Mouse (Mus musculus) lung, embryonic 15.5 days (tissue): Measurements from ENCODE around the gene Utp14b. TPM values are rescaled to one million over a fixed set of nuclear protein-coding genes. Genes with fewer than 3 reads are reported as not detected.

Experiments used
- ATAC-seq: fragments of 200-750 bp; cut with Nextera tagmentation; 2 replicates; pipeline ENCODE4 v1.8.0; 2017; ENCODE audit warnings: moderate number of reproducible peaks, borderline replicate concordance; ENCODE audit not compliant: low FRiP score, low TSS enrichment; ENCODE audit errors: extremely low read depth
- H3K27ac ChIP-seq: fragments of 300-500 bp; sonication (generic); 2 replicates; pipeline ENCODE4 v1.5.1; 2015; ENCODE audit warnings: moderate library complexity, mild to moderate bottlenecking, inconsistent platforms
- H3K27me3 ChIP-seq: fragments of 300-500 bp; sonication (generic); 2 replicates; pipeline ENCODE4 v1.6.1; 2015; ENCODE audit warnings: inconsistent platforms
- H3K36me3 ChIP-seq: fragments of 300-500 bp; sonication (generic); 2 replicates; pipeline ENCODE4 v1.6.1; 2015; ENCODE audit warnings: inconsistent platforms
- H3K4me1 ChIP-seq: fragments of 300-500 bp; sonication (generic); 2 replicates; pipeline ENCODE4 v1.6.1; 2015; ENCODE audit warnings: inconsistent platforms
- H3K4me2 ChIP-seq: fragments of 300-500 bp; sonication (generic); 2 replicates; pipeline ENCODE4 v1.6.1; 2015; ENCODE audit warnings: inconsistent platforms, mild to moderate bottlenecking, moderate library complexity
- H3K4me3 ChIP-seq: fragments of 300-500 bp; sonication (generic); 2 replicates; pipeline ENCODE4 v1.5.1; 2015; ENCODE audit warnings: mild to moderate bottlenecking, inconsistent platforms
- H3K9ac ChIP-seq: fragments of 300-500 bp; sonication (generic); 2 replicates; pipeline ENCODE4 v1.6.1; 2015; ENCODE audit warnings: inconsistent platforms
- H3K9me3 ChIP-seq: fragments of 300-500 bp; sonication (generic); 2 replicates; pipeline ENCODE4 v1.6.1; 2016; ENCODE audit warnings: inconsistent platforms
- WGBS: fragments of 180-500 bp; shearing (Covaris S2); methylation state at CpG from one replicate; pipeline ENCODE4 v1.1.7; 2015; 5-methylcytosine and 5-hydroxymethylcytosine counted together
- polyA plus RNA-seq: library from polyadenylated mRNA; unstranded; fragments of >200 nt; fragmentation: Nextera tagmentation; extraction: Ambion mirVana; gene quantifications from 2 replicates; pipeline ENCODE4 v1.2.1, GENCODE M21; 2015

Utp14b gene
- polyA plus RNA-seq, 1 experiment from 2014 or later, result 3.7 TPM

DNA sequence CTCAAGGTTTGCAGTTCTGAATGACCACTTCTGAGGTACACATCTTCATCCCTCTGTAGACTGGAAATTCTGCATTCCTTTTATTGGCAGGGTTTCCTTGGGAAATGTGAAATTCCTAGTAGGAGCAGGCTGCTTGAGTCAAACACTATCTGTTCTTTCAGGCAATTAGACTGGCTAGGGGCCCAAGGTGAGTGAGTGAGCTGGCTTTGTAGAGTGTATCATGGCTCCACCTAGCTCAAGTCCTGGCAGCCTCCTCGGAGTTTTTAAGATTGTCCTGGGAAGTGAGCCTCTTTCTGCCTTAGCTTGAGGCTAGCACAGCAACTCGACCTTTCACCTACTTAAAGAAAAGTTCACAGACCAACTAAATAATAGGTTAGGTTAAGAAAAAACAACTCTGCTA is 1.4 kb upstream of the Utp14b start:
- Histone ChIP-seq H3K9ac (no peak overlapping the region), H3K4me3 (no peak overlapping the region), H3K36me3 (no peaks in the 10 kb centered on the region), H3K9me3 (no peaks in the 10 kb centered on the region), H3K27ac (peak overlapping the region; percentile 83), H3K4me2 (no peak overlapping the region), H3K4me1 (peaks cover 25% of the 10 kb centered on the region), H3K27me3 (no peaks in the 10 kb centered on the region)
- ATAC-seq, result no peak
- 11% methylated on average over 2 of the region's 2 CpGs for WGBS

DNA sequence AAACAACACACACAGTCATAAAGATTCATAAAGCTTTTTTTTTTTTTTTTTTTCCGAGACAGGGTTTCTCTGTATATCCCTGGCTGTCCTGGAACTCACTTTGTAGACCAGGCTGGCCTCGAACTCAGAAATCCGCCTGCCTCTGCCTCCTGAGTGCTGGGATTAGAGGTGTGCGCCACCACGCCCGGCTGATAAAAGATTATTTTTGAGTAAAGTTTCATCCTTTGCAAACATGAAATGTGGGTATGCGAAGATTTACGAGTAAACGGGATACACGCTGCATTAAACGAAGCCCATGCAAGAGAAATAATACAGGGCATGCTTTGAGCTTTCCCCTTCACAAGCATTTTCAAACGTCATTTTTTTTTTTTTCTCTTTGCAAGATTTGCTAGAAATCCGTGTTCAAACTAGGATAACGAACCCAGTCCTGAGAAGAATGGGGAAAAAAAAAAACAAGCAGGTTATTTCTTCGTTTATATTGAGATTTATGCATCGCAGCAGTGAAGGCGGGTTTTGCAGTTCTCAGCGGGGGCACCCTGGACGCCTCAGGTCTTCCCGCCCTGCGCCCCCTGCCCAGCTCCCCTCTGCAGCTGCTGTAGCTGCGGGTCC is 713 bp upstream of the Utp14b start:
- WGBS, result 26% methylated on average over 22 of the region's 22 CpGs
- no peaks in the 10 kb centered on the region for H3K36me3 ChIP-seq
- H3K9ac ChIP-seq, result peak overlapping the region; percentile 53
- peak overlapping the region; percentile 97 for H3K4me3 ChIP-seq
- ATAC-seq, result no peak
- H3K27me3 ChIP-seq, result no peaks in the 10 kb centered on the region
- peak overlapping the region; percentile 80 for H3K4me2 ChIP-seq
- peaks cover 25% of the 10 kb centered on the region for H3K4me1 ChIP-seq
- H3K9me3 ChIP-seq, result no peaks in the 10 kb centered on the region
- peak overlapping the region; percentile 83 for H3K27ac ChIP-seq

DNA sequence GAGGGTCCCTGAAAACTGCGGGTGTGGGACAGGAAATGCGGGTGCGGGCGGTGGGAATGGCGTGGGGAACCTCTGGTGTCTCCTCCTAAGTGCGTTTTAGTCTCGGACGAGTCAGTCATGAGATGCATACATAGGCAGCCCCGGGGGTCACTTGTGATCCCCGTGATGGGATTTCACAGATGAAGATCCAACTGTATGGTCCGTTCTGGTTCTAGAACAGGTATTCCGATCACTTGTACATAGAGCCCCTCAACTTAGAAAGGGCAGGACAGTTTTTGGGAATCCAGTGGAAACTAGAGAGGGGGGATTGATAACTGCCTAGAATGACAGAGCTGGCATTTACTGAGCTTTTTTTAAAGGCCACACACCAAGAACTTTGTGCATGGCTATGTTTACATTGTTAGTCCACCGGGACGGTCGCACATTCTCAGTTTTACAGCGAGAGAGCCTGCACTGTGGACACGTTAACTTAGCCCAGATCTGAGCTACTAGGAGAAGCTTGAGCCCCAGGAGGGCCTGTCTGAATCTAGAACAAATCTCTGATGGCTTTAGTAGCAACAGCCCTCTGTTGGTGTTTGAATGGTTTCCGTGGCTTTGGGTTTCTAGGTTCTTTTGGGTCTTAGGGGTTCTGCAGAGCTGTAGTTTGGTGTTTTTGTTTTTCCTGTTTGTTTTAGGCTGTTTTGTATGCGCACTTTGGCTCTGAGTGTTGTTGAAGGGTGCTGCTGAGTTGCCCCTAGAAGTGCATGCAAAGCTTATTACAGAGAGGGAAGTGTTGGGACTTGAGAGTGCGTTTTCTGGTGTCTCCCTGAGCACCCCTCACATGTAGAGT is 817 bp downstream of the Utp14b start:
- Histone ChIP-seq H3K4me2 (peak overlapping the region; percentile 80), H3K4me3 (peak overlapping the region; percentile 97), H3K36me3 (no peaks in the 10 kb centered on the region), H3K9me3 (no peaks in the 10 kb centered on the region), H3K4me1 (peaks cover 25% of the 10 kb centered on the region), H3K27ac (peak overlapping the region; percentile 97), H3K27me3 (no peaks in the 10 kb centered on the region), H3K9ac (peak overlapping the region; percentile 94)
- under 1% methylated on average over 20 of the region's 20 CpGs for WGBS
- ATAC-seq, result no peak

DNA sequence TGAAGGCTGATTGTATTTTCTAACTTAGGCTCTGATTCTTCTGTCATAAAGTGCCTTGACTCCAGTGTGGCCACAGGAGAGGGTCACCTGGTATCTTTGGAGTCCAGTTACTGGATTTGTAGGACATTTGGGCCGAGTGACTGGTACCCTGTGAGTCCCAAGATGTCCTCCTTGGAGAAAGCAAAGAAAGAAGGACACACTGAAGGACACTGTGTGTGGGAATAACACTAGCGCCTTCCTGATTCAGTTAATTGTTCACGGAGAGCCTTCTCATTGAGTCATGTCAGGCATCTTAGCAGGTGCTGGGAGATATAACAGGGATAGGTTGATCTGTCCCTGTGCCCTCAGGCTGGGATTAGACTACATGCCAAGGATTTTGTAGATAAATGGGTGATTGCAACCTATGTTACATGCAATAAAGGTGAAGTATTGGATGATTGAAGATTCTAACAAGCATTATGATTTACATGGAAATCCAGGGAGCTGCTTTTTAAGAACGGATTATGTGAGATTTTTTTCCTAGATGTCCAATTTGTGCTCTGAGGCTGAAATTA is 1.5 kb downstream of the Utp14b start:
- H3K36me3 ChIP-seq, result 0 out of 2 replicates have a peak, but pooled peaks cover 2% of the 10 kb centered on the region
- peak overlapping the region; percentile 94 for H3K9ac ChIP-seq
- peaks cover 25% of the 10 kb centered on the region for H3K4me1 ChIP-seq
- no peak overlapping the region for H3K27ac ChIP-seq
- 32% methylated on average over 4 of the region's 4 CpGs for WGBS
- no peaks in the 10 kb centered on the region for H3K27me3 ChIP-seq
- H3K4me2 ChIP-seq, result peak overlapping the region; percentile 80
- peak overlapping the region; percentile 97 for H3K4me3 ChIP-seq
- no peak for ATAC-seq
- H3K9me3 ChIP-seq, result no peaks in the 10 kb centered on the region

DNA sequence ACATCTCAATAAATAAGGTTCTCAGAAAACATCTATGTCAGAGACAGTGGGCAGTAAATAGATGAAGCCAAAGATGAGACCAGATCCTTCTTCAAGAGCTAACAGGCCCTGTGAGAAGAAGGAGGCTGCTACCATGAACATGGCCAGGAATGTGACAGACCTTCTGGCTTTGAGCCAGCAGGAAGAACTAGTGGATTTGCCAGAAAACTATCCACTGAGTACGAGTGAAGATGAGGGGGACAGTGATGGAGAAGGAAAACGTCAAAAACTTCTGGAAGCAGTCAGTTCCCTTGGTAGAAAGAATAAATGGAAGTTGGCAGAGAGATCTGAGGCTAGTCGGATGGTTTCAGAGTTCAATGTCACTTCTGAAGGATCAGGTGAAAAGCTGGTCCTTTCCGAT is 6.5 kb downstream of the Utp14b start:
- peaks cover 31% of the 10 kb centered on the region for H3K36me3 ChIP-seq
- no peak overlapping the region for H3K4me3 ChIP-seq
- no peaks in the 10 kb centered on the region for H3K9me3 ChIP-seq
- H3K27me3 ChIP-seq, result no peaks in the 10 kb centered on the region
- no peak overlapping the region for H3K4me2 ChIP-seq
- no peak for ATAC-seq
- no peak overlapping the region for H3K9ac ChIP-seq
- 57% methylated on average over 4 of the region's 4 CpGs for WGBS
- H3K27ac ChIP-seq, result no peak overlapping the region
- H3K4me1 ChIP-seq, result peaks cover 12% of the 10 kb centered on the region

DNA sequence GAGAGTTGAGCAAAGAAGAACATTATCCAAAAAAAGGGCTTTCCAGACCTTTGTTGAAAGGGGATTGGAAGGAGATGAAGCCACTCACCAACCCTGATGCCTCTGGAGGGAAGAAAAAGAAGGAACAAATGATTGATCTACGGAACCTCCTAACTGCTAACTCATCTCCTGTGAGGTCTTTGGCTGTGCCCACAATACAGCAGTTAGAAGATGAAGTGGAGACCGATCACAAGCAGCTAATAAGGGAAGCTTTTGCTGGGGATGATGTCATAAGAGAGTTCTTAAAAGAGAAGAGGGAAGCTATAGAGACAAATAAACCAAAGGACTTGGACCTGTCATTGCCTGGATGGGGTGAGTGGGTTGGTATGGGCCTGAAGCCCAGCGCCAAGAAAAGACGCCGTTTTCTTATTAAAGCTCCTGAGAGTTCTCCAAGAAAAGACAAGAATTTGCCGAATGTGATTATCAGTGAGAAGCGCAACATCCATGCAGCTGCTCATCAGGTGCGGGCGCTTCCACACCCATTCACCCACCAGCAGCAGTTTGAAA is 8.2 kb downstream of the Utp14b start:
- Histone ChIP-seq H3K36me3 (peaks cover 31% of the 10 kb centered on the region), H3K9ac (no peak overlapping the region), H3K27ac (no peak overlapping the region), H3K9me3 (no peaks in the 10 kb centered on the region), H3K4me3 (no peak overlapping the region), H3K4me1 (no peaks in the 10 kb centered on the region), H3K27me3 (no peaks in the 10 kb centered on the region), H3K4me2 (no peak overlapping the region)
- ATAC-seq, result no peak
- WGBS, result 95% methylated on average over 9 of the region's 9 CpGs

DNA sequence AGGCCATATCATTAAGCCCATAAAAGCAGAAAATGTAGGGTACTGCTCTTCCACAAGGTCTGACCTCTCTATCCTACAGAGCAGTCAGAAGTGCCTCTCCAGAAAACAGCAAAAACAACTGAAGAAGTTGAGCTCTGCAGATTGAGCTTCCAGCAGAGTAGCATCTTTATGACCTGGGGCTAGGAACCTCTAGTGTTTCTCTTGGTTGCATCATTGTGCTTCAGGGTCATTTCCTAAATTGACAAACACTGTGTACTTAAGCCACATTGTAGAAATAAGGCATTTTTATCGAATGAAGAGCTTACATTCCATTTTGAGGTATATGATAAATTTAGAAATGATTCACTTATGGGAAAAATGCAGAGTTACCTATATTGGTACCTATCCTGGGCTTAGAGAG is 8.7 kb downstream of the Utp14b start:
- Histone ChIP-seq H3K9ac (no peak overlapping the region), H3K27me3 (no peaks in the 10 kb centered on the region), H3K4me3 (no peak overlapping the region), H3K36me3 (peaks cover 31% of the 10 kb centered on the region), H3K4me1 (no peaks in the 10 kb centered on the region), H3K27ac (no peak overlapping the region), H3K9me3 (no peaks in the 10 kb centered on the region), H3K4me2 (no peak overlapping the region)
- ATAC-seq, result no peak
- WGBS, result 86% methylated on average over 1 of the region's 1 CpGs

DNA sequence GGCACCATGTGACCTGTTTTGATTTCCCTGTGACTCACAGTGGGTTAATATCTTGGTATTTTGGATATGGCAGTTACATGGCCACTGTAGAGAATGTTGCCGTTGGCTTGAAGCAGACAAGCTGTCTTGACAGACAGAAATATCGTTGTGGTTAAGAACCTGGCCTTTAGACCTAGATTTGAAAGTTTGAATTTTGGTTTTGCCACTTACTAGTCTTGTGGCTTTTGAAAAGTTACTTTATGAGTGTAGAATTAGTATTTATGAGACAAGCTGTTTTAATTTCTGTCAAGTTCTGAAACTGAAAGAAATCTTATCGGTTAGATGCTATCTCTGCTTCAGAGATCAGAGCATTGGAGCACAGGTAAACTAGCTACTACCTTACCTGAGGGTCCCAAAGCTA is 24.5 kb downstream of the Utp14b start:
- Histone ChIP-seq H3K36me3 (no peaks in the 10 kb centered on the region), H3K9ac (no peak overlapping the region), H3K4me1 (no peaks in the 10 kb centered on the region), H3K27me3 (no peaks in the 10 kb centered on the region), H3K27ac (no peak overlapping the region), H3K4me3 (no peak overlapping the region), H3K4me2 (no peak overlapping the region), H3K9me3 (no peaks in the 10 kb centered on the region)
- ATAC-seq, result no peak
- WGBS, result 83% methylated on average over 3 of the region's 3 CpGs

DNA sequence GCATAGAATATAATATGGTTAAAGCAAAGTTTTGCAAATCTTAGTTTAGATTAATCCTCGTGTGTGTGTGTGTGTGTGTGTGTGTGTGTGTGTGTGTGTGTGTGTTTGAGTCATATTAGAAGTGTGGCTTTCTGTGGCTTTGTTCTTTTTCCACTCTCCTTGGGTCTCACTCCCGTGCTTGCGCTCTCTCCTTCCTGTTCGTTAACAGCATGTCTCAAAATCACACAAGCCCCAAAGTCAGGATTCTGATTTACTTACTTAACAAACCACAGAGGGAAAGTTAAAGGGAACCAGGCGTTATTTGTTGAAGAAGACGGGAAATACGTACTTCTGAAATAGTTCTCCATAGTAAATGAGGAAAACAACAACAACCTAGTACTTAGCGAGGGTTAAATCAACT is 26.3 kb downstream of the Utp14b start:
- 84% methylated on average over 8 of the region's 8 CpGs for WGBS
- H3K4me2 ChIP-seq, result no peak overlapping the region
- no peaks in the 10 kb centered on the region for H3K9me3 ChIP-seq
- no peaks in the 10 kb centered on the region; the same call in 1 of the 2 replicates for H3K36me3 ChIP-seq
- ATAC-seq, result no peak
- H3K27me3 ChIP-seq, result no peaks in the 10 kb centered on the region
- no peak overlapping the region for H3K27ac ChIP-seq
- no peaks in the 10 kb centered on the region for H3K4me1 ChIP-seq
- H3K9ac ChIP-seq, result no peak overlapping the region
- no peak overlapping the region for H3K4me3 ChIP-seq

DNA sequence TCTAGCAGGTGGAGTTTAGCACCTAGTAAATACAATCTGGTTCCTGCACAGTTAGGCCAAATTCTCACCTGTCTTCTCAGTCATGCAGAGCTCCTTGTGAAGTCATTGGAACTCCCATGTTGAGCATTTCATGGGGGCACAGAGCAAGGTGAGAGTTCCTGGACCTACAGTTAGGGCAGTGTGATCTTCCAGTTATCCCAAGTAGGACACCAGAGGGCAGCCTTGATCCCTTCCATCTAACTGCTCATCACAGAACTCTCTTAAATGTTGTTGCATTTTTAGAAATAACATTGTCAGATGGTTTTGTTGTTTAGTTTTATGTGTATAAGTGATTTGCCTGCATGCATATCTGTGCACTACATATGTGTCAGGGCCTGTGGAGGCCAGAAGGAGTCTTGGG is 29.0 kb downstream of the Utp14b start:
- Histone ChIP-seq H3K36me3 (peaks cover 5% of the 10 kb centered on the region), H3K4me2 (no peak overlapping the region), H3K4me1 (no peaks in the 10 kb centered on the region), H3K9me3 (no peaks in the 10 kb centered on the region), H3K4me3 (no peak overlapping the region), H3K27ac (no peak overlapping the region), H3K27me3 (no peaks in the 10 kb centered on the region), H3K9ac (no peak overlapping the region)
- no peak for ATAC-seq

DNA sequence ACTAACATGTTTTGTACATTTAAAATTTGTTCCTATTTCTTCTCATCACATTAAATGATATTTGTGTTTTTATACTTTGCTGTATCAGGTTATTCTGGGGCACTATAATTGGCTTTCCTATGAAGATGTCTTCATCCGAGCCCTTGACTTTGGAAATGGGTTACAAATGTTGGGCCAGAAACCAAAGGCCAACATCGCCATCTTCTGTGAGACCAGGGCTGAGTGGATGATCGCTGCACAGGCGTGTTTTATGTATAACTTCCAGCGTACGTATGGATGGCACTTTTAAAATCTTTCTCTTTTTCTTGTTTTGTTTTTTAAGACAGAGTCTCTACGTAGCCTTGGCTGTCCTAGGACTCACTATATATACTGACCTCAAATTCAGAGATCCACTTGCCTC is 30.3 kb downstream of the Utp14b start:
- no peak overlapping the region for H3K4me3 ChIP-seq
- 79% methylated on average over 7 of the region's 7 CpGs for WGBS
- no peak overlapping the region for H3K4me2 ChIP-seq
- peaks cover 12% of the 10 kb centered on the region for H3K36me3 ChIP-seq
- H3K27me3 ChIP-seq, result no peaks in the 10 kb centered on the region
- H3K4me1 ChIP-seq, result no peaks in the 10 kb centered on the region
- H3K9ac ChIP-seq, result no peak overlapping the region
- ATAC-seq, result no peak
- H3K9me3 ChIP-seq, result no peaks in the 10 kb centered on the region
- no peak overlapping the region for H3K27ac ChIP-seq
